Mouse (Mus musculus) neural tube, embryonic 14.5 days (tissue): ENCODE results near the gene Ank3. TPM values are rescaled to one million over a fixed set of nuclear protein-coding genes. Genes with fewer than 3 reads are reported as not detected.
A peak's percentile ranks its signal among the peaks of the same experiment; 100 is the strongest.

Source experiments
- ATAC-seq: fragments of 200-750 bp; cut with Nextera tagmentation; 2 replicates; pipeline ENCODE4 v1.8.0; 2017; ENCODE audit warnings: low read depth, mild to moderate bottlenecking, moderate TSS enrichment, moderate library complexity
- H3K27ac ChIP-seq: fragments of 300-500 bp; sonication (generic); 2 replicates; pipeline ENCODE4 v1.5.1; 2014; ENCODE audit warnings: low read depth, mild to moderate bottlenecking, control low read depth, low read length, moderate library complexity, mixed read lengths
- H3K27me3 ChIP-seq: fragments of 300-500 bp; sonication (generic); 2 replicates; pipeline ENCODE4 v1.6.1; 2014; ENCODE audit warnings: low read length; ENCODE audit not compliant: control insufficient read depth, insufficient read depth
- H3K36me3 ChIP-seq: fragments of 300-500 bp; sonication (generic); 2 replicates; pipeline ENCODE4 v1.6.1; 2014; ENCODE audit warnings: low read length, mixed read lengths; ENCODE audit not compliant: control insufficient read depth, insufficient read depth
- H3K4me1 ChIP-seq: fragments of 300-500 bp; sonication (generic); 2 replicates; pipeline ENCODE4 v1.6.1; 2014; ENCODE audit warnings: low read length; ENCODE audit not compliant: control insufficient read depth, insufficient read depth
- H3K4me2 ChIP-seq: fragments of 300-500 bp; sonication (generic); 2 replicates; pipeline ENCODE4 v1.6.1; 2014; ENCODE audit warnings: mild to moderate bottlenecking, low read depth, low read length, control low read depth
- H3K4me3 ChIP-seq: fragments of 300-500 bp; sonication (generic); 2 replicates; pipeline ENCODE4 v1.5.1; 2014; ENCODE audit warnings: low read depth, low read length, control low read depth, mixed read lengths
- H3K9ac ChIP-seq: fragments of 300-500 bp; sonication (generic); replicated peaks from 2 replicates; pipeline ENCODE4 v1.6.1; 2014; ENCODE audit warnings: low read depth, mild to moderate bottlenecking, control low read depth, low read length, mixed read lengths
- H3K9me3 ChIP-seq: fragments of 300-500 bp; sonication (generic); 2 replicates; pipeline ENCODE4 v1.6.1; 2016; ENCODE audit warnings: low read length; ENCODE audit not compliant: control insufficient read depth
- WGBS: fragments of 180-500 bp; shearing (Covaris S2); extraction: QIAGEN DNeasy Blood & Tissue Kit; methylation state at CpG from one replicate; pipeline ENCODE4 v1.1.7; 2014; 5-methylcytosine and 5-hydroxymethylcytosine counted together
- polyA plus RNA-seq: library from polyadenylated mRNA; unstranded; fragments of >200 nt; fragmentation: Nextera tagmentation; extraction: Ambion mirVana; gene quantifications from 2 replicates; pipeline ENCODE4 v1.2.1, GENCODE M21; 2014

Gene Ank3
- polyA plus RNA-seq, 1 experiment from 2014 or later, result 198 TPM

DNA sequence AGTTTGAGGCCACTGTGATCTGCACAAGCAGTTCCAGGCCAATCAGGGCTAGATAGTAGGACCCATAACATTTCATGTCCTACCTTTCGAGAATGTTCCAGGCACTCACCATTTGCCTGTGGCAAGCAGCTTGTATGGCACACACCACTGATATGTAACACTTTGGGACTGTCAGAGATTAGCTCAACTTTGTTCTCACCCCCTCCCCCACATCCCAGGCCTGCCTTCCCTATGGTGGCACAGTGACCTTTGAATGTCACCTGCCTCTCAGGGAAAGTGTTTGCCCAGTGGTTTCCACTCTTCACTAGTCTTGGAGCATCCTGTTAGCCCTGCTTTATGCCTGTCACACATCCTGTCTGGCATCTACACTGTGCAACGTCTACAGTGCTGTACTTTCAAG, 430.2 kb downstream of the Ank3 start:
- H3K9ac ChIP-seq, result no peak overlapping the region
- H3K27me3 ChIP-seq, result no peaks in the 10 kb centered on the region
- no peak overlapping the region for H3K4me2 ChIP-seq
- 79% methylated on average over 2 of the region's 2 CpGs for WGBS
- H3K4me1 ChIP-seq, result no peaks in the 10 kb centered on the region
- H3K27ac ChIP-seq, result no peak overlapping the region
- H3K9me3 ChIP-seq, result no peaks in the 10 kb centered on the region
- peaks cover 14% of the 10 kb centered on the region for H3K36me3 ChIP-seq
- H3K4me3 ChIP-seq, result no peak overlapping the region
- no peak for ATAC-seq

DNA sequence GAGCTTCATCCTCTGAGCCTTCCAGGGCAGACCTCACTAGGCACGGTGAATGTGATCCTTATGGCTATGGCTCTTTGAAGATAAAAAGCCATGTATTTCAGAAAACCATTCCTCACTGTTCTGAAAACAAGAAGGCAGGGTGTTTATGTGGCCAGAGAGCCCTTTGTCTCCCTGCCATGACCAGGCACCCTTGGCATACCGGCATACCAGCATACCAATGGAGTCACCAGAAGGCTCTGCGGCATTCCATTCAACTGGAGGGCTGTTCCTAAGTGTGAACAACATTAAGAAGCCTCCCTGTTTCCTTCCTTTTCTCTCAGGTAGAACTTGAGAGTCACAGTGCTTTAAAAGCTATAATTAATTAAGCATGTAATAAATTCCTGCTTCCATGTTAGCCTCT, 430.7 kb downstream of the Ank3 start:
- whole genome bisulfite sequencing, result 84% methylated on average over 3 of the region's 3 CpGs
- H3K27ac ChIP-seq, result no peak overlapping the region
- H3K4me3 ChIP-seq, result no peak overlapping the region
- no peaks in the 10 kb centered on the region for H3K4me1 ChIP-seq
- no peak overlapping the region for H3K4me2 ChIP-seq
- H3K9ac ChIP-seq, result no peak overlapping the region
- H3K27me3 ChIP-seq, result no peaks in the 10 kb centered on the region
- ATAC-seq, result no peak
- peaks cover 10% of the 10 kb centered on the region for H3K36me3 ChIP-seq
- H3K9me3 ChIP-seq, result no peaks in the 10 kb centered on the region

GRCm38 (mm10) chr10:69831568-69831967, 433.0 kb downstream of the Ank3 start:
- Histone ChIP-seq H3K36me3 (no peaks in the 10 kb centered on the region; the same call in 1 of the 2 replicates), H3K9me3 (no peaks in the 10 kb centered on the region), H3K27ac (no peak overlapping the region), H3K4me3 (no peak overlapping the region), H3K27me3 (no peaks in the 10 kb centered on the region), H3K9ac (no peak overlapping the region), H3K4me2 (no peak overlapping the region), H3K4me1 (0 out of 2 replicates have a peak, but pooled peaks cover 4% of the 10 kb centered on the region)
- WGBS, result 89% methylated on average over 7 of the region's 7 CpGs
- no peak for ATAC-seq

DNA sequence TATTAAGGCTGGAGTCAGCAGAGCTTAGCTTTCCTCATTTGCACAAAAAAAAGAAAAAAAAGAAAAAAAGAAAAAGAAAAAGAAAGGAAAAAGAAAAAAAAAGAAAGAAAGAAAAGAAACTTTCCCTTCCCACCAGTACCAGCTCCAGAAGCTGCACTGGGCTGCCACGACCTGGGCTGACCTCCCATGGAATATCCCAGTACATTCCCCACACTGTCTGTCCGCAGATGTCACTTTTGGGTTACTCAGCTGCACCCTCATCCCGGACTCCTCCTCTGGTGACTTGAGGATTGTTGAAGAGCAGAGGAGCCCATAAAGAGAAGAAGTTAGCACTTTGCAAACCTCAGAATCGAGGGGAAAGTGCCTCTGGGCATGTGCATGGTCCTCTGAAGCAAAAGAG, 433.7 kb downstream of the Ank3 start:
- Histone ChIP-seq H3K9me3 (no peaks in the 10 kb centered on the region), H3K4me1 (0 out of 2 replicates have a peak, but pooled peaks cover 4% of the 10 kb centered on the region), H3K27me3 (no peaks in the 10 kb centered on the region), H3K9ac (no peak overlapping the region), H3K4me2 (no peak overlapping the region), H3K27ac (no peak overlapping the region), H3K4me3 (no peak overlapping the region), H3K36me3 (no peaks in the 10 kb centered on the region; the same call in 1 of the 2 replicates)
- ATAC-seq, result no peak
- WGBS, result 88% methylated on average over 4 of the region's 4 CpGs

GRCm38 (mm10) chr10:69832822-69833221, 434.2 kb downstream of the Ank3 start:
- Histone ChIP-seq H3K4me1 (0 out of 2 replicates have a peak, but pooled peaks cover 4% of the 10 kb centered on the region), H3K9ac (no peak overlapping the region), H3K36me3 (no peaks in the 10 kb centered on the region; the same call in 1 of the 2 replicates), H3K4me2 (no peak overlapping the region), H3K9me3 (no peaks in the 10 kb centered on the region), H3K27ac (no peak overlapping the region), H3K4me3 (no peak overlapping the region), H3K27me3 (no peaks in the 10 kb centered on the region)
- WGBS, result 82% methylated on average over 7 of the region's 7 CpGs
- no peak for ATAC-seq

DNA sequence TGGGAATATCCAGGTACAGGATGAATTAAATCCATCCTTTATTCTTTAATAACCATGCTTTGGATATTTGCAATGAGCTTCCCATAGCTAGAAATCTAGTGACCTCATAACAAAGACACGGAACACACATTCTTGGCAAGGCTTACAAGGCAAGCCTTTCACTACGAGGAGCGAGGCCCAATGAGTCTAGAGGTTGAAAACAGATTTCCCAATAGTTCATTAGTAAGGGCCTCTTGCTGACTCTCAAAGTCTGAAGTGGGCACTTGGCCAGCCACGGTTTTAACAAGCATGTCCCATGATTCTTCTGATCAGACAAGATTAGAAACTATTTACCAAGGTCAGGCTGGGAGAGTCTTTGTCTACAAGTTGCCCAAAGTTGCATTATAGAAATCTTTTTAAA, 436.1 kb downstream of the Ank3 start:
- H3K27me3 ChIP-seq, result no peaks in the 10 kb centered on the region
- no peak overlapping the region for H3K4me3 ChIP-seq
- H3K9me3 ChIP-seq, result no peaks in the 10 kb centered on the region
- no peak overlapping the region for H3K27ac ChIP-seq
- H3K4me1 ChIP-seq, result 0 out of 2 replicates have a peak, but pooled peaks cover 4% of the 10 kb centered on the region
- no peaks in the 10 kb centered on the region; the same call in 1 of the 2 replicates for H3K36me3 ChIP-seq
- ATAC-seq, result no peak
- no peak overlapping the region for H3K4me2 ChIP-seq
- 53% methylated on average over 4 of the region's 4 CpGs for WGBS
- no peak overlapping the region for H3K9ac ChIP-seq

GRCm38 (mm10) chr10:69845749-69846148, 447.2 kb downstream of the Ank3 start:
- no peak overlapping the region for H3K27ac ChIP-seq

GRCm38 (mm10) chr10:69852366-69853091, 454.0 kb downstream of the Ank3 start:
- Histone ChIP-seq H3K27me3 (no peaks in the 10 kb centered on the region), H3K36me3 (no peaks in the 10 kb centered on the region; the same call in 1 of the 2 replicates), H3K4me2 (no peak overlapping the region), H3K4me3 (no peak overlapping the region), H3K27ac (no peak overlapping the region), H3K9me3 (no peaks in the 10 kb centered on the region), H3K4me1 (no peaks in the 10 kb centered on the region), H3K9ac (no peak overlapping the region)
- no peak for ATAC-seq
- 62% methylated on average over 5 of the region's 5 CpGs for WGBS

More at GRCm38 (mm10) chr10:69845749-69846148, 447.2 kb downstream of the Ank3 start:
- no peak overlapping the region for H3K4me2 ChIP-seq
- H3K36me3 ChIP-seq, result no peaks in the 10 kb centered on the region; the same call in 1 of the 2 replicates
- no peak overlapping the region for H3K9ac ChIP-seq
- H3K4me3 ChIP-seq, result no peak overlapping the region
- ATAC-seq, result peak; percentile 69; the same call in 1 of the 2 replicates
- H3K27me3 ChIP-seq, result no peaks in the 10 kb centered on the region
- no peaks in the 10 kb centered on the region for H3K9me3 ChIP-seq
- no peaks in the 10 kb centered on the region for H3K4me1 ChIP-seq
- 41% methylated on average over 4 of the region's 4 CpGs for WGBS

DNA sequence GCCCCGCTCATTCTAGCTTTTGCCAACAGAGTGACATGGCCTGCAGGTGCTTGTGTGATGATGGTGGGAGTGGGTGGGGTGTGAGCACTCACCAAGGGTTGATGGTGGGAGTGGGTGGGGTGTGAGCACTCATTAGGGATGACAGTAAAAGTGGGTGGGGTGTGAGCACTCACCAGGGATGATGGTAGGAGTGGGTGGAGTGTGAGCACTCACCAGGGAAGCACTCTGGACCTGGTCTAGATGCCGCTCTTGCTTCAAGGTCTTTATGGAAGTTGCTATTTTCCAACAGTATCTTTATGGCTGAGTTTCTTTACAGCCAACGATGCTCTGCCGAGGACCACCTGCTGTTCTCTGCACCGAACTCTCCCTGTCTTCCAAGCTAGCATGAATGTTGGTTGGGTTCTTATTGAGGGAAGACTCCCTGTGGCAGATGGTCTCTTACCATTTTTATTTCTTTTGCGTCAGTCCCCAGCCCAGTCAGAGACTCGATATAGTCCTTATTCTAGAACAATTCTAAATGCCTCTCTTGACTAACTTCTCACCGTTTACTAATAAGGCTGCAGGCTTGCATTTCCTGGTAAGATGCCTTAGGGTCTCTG, 456.1 kb downstream of the Ank3 start:
- no peaks in the 10 kb centered on the region for H3K27me3 ChIP-seq
- H3K4me2 ChIP-seq, result no peak overlapping the region
- no peaks in the 10 kb centered on the region; the same call in 1 of the 2 replicates for H3K36me3 ChIP-seq
- no peak for ATAC-seq
- 82% methylated on average over 8 of the region's 8 CpGs for WGBS
- H3K9me3 ChIP-seq, result no peaks in the 10 kb centered on the region
- H3K27ac ChIP-seq, result no peak overlapping the region
- H3K9ac ChIP-seq, result no peak overlapping the region
- H3K4me1 ChIP-seq, result peaks cover 12% of the 10 kb centered on the region
- no peak overlapping the region for H3K4me3 ChIP-seq
